Mouse (Mus musculus): ENCODE data around the gene Acsl1. TPM values are rescaled to one million over a fixed set of nuclear protein-coding genes. Genes with fewer than 3 reads are reported as not detected.
A peak's percentile ranks its signal among the peaks of the same experiment; 100 is the strongest.

Acsl1 gene
- polyA plus RNA-seq (2014; fragmentation: Nextera tagmentation; extraction: Ambion mirVana): 9.7 and 16.1 TPM in 2 replicates

DNA sequence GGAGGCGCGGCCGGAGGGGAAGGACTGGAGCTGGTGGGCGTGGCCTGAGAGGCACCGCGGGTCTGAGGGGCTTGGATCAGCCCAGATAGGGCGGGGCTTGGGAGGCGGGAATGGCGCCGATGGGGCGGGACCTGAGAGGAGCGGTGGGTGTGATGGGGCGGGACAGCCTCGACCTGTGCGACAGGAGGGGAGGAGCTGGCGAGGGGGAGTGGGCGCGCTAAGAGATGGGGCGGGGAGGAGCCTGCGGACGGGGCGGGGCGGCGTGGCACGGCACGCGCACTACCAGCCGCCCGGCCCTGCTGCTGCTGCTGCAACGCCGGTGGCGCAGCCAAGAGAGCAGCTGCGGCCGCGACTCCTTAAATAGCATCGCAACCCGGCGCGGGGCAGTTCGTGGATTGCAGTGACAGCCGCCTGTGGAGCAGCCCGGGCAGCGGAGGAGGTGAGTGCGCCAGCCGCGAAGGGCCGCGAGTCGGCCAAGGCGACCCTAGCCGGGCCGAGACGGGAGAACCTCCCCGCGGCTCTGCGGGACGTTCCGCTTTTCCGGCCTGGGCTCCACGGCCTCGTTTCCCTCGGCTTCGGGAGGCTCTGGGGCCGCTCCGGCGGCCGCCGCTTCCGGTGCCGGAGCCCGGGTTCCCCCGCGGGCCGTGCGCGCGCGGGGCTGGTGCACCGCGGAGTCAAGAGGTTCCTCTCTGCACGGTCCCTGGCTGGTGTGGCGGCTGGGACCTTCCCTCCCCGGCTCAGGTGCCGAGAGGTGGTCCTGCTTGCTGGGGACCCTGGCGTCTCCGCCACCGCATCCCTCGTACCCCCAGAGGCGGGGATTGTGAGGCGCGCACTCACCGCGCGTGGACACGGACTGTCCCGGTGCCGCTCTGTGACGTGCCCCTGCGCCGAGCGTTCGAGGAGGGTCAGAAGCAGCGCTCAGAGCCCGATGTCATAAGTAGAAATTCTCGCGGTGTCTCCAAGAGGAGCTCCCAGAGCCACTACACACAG, at the start of gene Acsl1:
Gene Acsl1, plus strand, starts transcription at position 246 of the 990 bp plus-strand sequence.
- under 1% methylated on average over 79 of the region's 106 CpGs for WGBS

DNA sequence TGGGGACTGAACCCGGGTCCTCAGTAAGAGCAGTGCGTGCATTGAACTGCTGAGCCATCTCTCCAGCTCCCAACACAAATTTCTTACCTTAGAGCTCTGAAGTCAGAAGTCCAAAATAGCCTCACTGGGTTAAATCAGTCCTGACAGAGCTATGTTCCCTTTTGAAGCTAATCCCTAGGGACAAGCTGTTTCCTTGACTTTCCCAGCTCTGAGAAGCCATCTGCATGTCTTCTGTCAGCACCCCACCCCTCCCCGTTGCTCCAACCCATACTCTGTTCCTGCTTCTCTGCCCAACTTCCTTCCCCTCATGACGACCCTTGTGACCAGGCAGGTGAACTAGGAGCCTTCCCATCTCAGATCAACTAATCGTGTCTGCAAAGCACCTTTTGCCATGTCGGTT, 49.3 kb upstream of the Acsl1 start:
- H3K27me3 ChIP-seq (ENCODE audit: control insufficient read depth, insufficient read depth, low read length): no peaks in the 10 kb centered on the region
- ATAC-seq (ENCODE audit: low FRiP score, low TSS enrichment): no peak
- no peak overlapping the region for H3K27ac ChIP-seq (ENCODE audit: low read depth, low read length)
- H3K4me1 ChIP-seq (ENCODE audit: control insufficient read depth, insufficient read depth, low read length): no peaks in the 10 kb centered on the region
- no peak overlapping the region for H3K4me2 ChIP-seq (replicated peaks; ENCODE audit: low read depth, low read length)
- no peaks in the 10 kb centered on the region for H3K36me3 ChIP-seq (ENCODE audit: control insufficient read depth, insufficient read depth, low read length)
- H3K9me3 ChIP-seq (ENCODE audit: control insufficient read depth, low read length): no peaks in the 10 kb centered on the region
- no peak overlapping the region for H3K9ac ChIP-seq (ENCODE audit: low read depth, low read length)
- no peak overlapping the region for H3K4me3 ChIP-seq (ENCODE audit: low read length)
- WGBS: 70% methylated on average over 6 of the region's 6 CpGs

More for the DNA sequence above, at the start of gene Acsl1:
- Histone ChIP-seq H3K36me3 (ENCODE audit: control insufficient read depth, insufficient read depth, low read length) (no peaks in the 10 kb centered on the region), H3K4me1 (ENCODE audit: control insufficient read depth, insufficient read depth, low read length) (no peaks in the 10 kb centered on the region), H3K27me3 (ENCODE audit: control insufficient read depth, insufficient read depth, low read length) (no peaks in the 10 kb centered on the region), H3K27ac (ENCODE audit: low read depth, low read length) (peak within 1 kb of the TSS; percentile 52), H3K4me2 (replicated peaks; ENCODE audit: low read depth, low read length) (peak within 1 kb of the TSS; percentile 92), H3K4me3 (ENCODE audit: low read length) (peak within 1 kb of the TSS; percentile 84), H3K9ac (ENCODE audit: low read depth, low read length) (peak within 1 kb of the TSS; percentile 84), H3K9me3 (ENCODE audit: control insufficient read depth, low read length) (no peaks in the 10 kb centered on the region)
- peak; percentile 98 for ATAC-seq (ENCODE audit: low FRiP score, low TSS enrichment)

- Histone ChIP-seq H3K9me3 (ENCODE audit: control insufficient read depth, low read length) (no peaks in the 10 kb centered on the region), H3K9ac (ENCODE audit: low read depth, low read length) (no peak overlapping the region), H3K27ac (ENCODE audit: low read depth, low read length) (no peak overlapping the region), H3K4me2 (replicated peaks; ENCODE audit: low read depth, low read length) (no peak overlapping the region), H3K4me1 (ENCODE audit: control insufficient read depth, insufficient read depth, low read length) (no peaks in the 10 kb centered on the region), H3K36me3 (ENCODE audit: control insufficient read depth, insufficient read depth, low read length) (no peaks in the 10 kb centered on the region), H3K27me3 (ENCODE audit: control insufficient read depth, insufficient read depth, low read length) (no peaks in the 10 kb centered on the region), H3K4me3 (ENCODE audit: low read length) (no peak overlapping the region)
- no peak for ATAC-seq (ENCODE audit: low FRiP score, low TSS enrichment)
Observed at GRCm38 (mm10) chr8:46427940-46428339, 42.9 kb upstream of the Acsl1 start.

GRCm38 (mm10) chr8:46429871-46430270, 41.0 kb upstream of the Acsl1 start:
- Histone ChIP-seq H3K4me3 (ENCODE audit: low read length) (no peak overlapping the region), H3K36me3 (ENCODE audit: control insufficient read depth, insufficient read depth, low read length) (no peaks in the 10 kb centered on the region), H3K27me3 (ENCODE audit: control insufficient read depth, insufficient read depth, low read length) (no peaks in the 10 kb centered on the region), H3K4me1 (ENCODE audit: control insufficient read depth, insufficient read depth, low read length) (no peaks in the 10 kb centered on the region), H3K4me2 (replicated peaks; ENCODE audit: low read depth, low read length) (no peak overlapping the region), H3K27ac (ENCODE audit: low read depth, low read length) (no peak overlapping the region), H3K9me3 (ENCODE audit: control insufficient read depth, low read length) (no peaks in the 10 kb centered on the region), H3K9ac (ENCODE audit: low read depth, low read length) (no peak overlapping the region)
- ATAC-seq (ENCODE audit: low FRiP score, low TSS enrichment): no peak
- 59% methylated on average over 7 of the region's 7 CpGs for WGBS

DNA sequence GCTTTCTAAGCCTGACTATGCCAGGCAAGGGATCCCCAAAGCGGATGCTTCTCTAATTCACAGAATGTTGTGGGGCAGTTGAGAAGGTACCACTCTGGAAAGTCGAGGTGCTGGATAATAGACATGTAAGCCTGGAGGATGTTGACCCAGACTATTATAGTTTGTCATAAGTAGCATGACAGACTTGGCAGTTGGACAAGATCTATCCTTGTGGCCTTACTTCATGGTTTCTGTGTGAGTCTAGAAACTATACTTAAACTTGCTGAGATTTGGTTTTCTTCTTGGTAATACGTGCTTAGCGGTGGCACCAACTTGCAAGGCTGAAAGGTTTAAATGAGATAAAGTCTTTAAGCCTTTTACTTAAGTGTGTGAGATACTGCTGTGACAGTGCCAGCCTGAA, 38.9 kb upstream of the Acsl1 start:
- Histone ChIP-seq H3K36me3 (ENCODE audit: control insufficient read depth, insufficient read depth, low read length) (no peaks in the 10 kb centered on the region), H3K4me1 (ENCODE audit: control insufficient read depth, insufficient read depth, low read length) (no peaks in the 10 kb centered on the region), H3K4me3 (ENCODE audit: low read length) (no peak overlapping the region), H3K4me2 (replicated peaks; ENCODE audit: low read depth, low read length) (no peak overlapping the region), H3K27me3 (ENCODE audit: control insufficient read depth, insufficient read depth, low read length) (no peaks in the 10 kb centered on the region), H3K9me3 (ENCODE audit: control insufficient read depth, low read length) (no peaks in the 10 kb centered on the region), H3K9ac (ENCODE audit: low read depth, low read length) (no peak overlapping the region), H3K27ac (ENCODE audit: low read depth, low read length) (no peak overlapping the region)
- 92% methylated on average over 4 of the region's 4 CpGs for WGBS
- no peak for ATAC-seq (ENCODE audit: low FRiP score, low TSS enrichment)

DNA sequence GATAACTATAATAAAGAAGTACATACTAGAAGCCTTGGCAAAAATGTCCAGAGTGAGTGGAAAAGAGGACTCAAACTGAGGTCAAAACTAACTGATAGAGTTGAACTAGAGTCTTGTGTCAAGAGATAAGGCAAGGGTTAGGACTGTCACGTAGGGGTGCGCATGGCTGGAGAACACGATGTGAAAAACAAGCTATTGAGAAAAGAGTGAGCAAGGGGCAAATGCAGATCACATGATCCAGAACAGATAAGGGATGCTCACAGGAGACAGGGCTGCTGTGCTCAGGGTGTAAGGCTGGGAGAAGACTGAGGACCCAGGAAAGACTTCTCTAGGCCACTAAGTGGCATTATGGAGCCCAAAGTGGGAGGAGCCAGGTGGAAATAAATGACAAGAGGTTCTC, 38.3 kb upstream of the Acsl1 start:
- H3K9ac ChIP-seq (ENCODE audit: low read depth, low read length): no peak overlapping the region
- H3K4me3 ChIP-seq (ENCODE audit: low read length): no peak overlapping the region
- 93% methylated on average over 3 of the region's 3 CpGs for WGBS
- H3K27me3 ChIP-seq (ENCODE audit: control insufficient read depth, insufficient read depth, low read length): no peaks in the 10 kb centered on the region
- no peak for ATAC-seq (ENCODE audit: low FRiP score, low TSS enrichment)
- no peaks in the 10 kb centered on the region for H3K4me1 ChIP-seq (ENCODE audit: control insufficient read depth, insufficient read depth, low read length)
- no peak overlapping the region for H3K27ac ChIP-seq (ENCODE audit: low read depth, low read length)
- no peak overlapping the region for H3K4me2 ChIP-seq (replicated peaks; ENCODE audit: low read depth, low read length)
- no peaks in the 10 kb centered on the region for H3K9me3 ChIP-seq (ENCODE audit: control insufficient read depth, low read length)
- H3K36me3 ChIP-seq (ENCODE audit: control insufficient read depth, insufficient read depth, low read length): no peaks in the 10 kb centered on the region

DNA sequence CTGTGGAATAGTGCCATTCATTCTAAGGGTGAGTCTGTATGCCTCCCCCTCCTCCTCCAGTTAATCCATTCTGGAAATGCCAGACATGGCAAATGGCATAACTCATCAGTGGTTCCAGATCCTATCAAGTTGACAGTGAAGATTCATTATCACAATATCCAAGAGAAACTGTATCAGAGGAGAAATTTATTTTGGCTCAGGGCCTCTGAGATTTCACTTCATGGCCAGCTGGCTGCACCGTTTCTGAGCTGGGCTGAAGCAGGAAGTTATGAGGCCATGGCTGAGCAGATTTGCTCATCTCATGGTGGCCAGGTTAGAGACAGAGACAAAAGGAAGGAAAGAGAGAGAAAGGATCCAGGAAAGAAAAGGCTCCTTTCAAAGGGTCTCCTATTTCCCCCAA, 37.2 kb upstream of the Acsl1 start:
- Histone ChIP-seq H3K27ac (ENCODE audit: low read depth, low read length) (no peak overlapping the region), H3K4me1 (ENCODE audit: control insufficient read depth, insufficient read depth, low read length) (no peaks in the 10 kb centered on the region), H3K9me3 (ENCODE audit: control insufficient read depth, low read length) (no peaks in the 10 kb centered on the region), H3K4me3 (ENCODE audit: low read length) (no peak overlapping the region), H3K4me2 (replicated peaks; ENCODE audit: low read depth, low read length) (no peak overlapping the region), H3K9ac (ENCODE audit: low read depth, low read length) (no peak overlapping the region), H3K36me3 (ENCODE audit: control insufficient read depth, insufficient read depth, low read length) (no peaks in the 10 kb centered on the region), H3K27me3 (ENCODE audit: control insufficient read depth, insufficient read depth, low read length) (no peaks in the 10 kb centered on the region)
- 32% methylated on average over 1 of the region's 1 CpGs for WGBS
- ATAC-seq (ENCODE audit: low FRiP score, low TSS enrichment): no peak

GRCm38 (mm10) chr8:46438491-46438890, 32.3 kb upstream of the Acsl1 start:
- no peaks in the 10 kb centered on the region for H3K9me3 ChIP-seq (ENCODE audit: control insufficient read depth, low read length)
- H3K27ac ChIP-seq (ENCODE audit: low read depth, low read length): no peak overlapping the region
- no peak for ATAC-seq (ENCODE audit: low FRiP score, low TSS enrichment)
- no peak overlapping the region for H3K9ac ChIP-seq (ENCODE audit: low read depth, low read length)
- H3K36me3 ChIP-seq (ENCODE audit: control insufficient read depth, insufficient read depth, low read length): no peaks in the 10 kb centered on the region
- no peaks in the 10 kb centered on the region for H3K4me1 ChIP-seq (ENCODE audit: control insufficient read depth, insufficient read depth, low read length)
- no peak overlapping the region for H3K4me3 ChIP-seq (ENCODE audit: low read length)
- no peaks in the 10 kb centered on the region for H3K27me3 ChIP-seq (ENCODE audit: control insufficient read depth, insufficient read depth, low read length)
- WGBS: 61% methylated on average over 10 of the region's 10 CpGs
- H3K4me2 ChIP-seq (replicated peaks; ENCODE audit: low read depth, low read length): no peak overlapping the region
